Comparison of ENCODE assay signal across 20 mouse cellular contexts in genomic region chr5:92823495-92823894, GRCm38 (mm10).
DNase-seq lines count a peak whose midpoint lies in the region; ATAC-seq and TF ChIP-seq lines count a peak whose summit lies in the region.
"Had no signal": no experiment of that assay in that cellular context is flagged by ENCODE, and none has a peak within 500 bp of the region (broad histone marks: within the 10 kb centered on the region; RNA-seq: fewer than 3 reads in every experiment).

No protein-coding gene starts in this region.

- intact Hi-C loops in heart, postnatal 14 days (cut with DNase I), result no loop called here
- intact Hi-C loops in heart, adult 2 months (cut with DNase I), result no loop called here

- no peak for TF ChIP-seq EP300 in heart, adult 2 months (IDR thresholded peaks at IDR 0.05; ENCODE audit: insufficient read depth, low read depth, low read length)

- no peak overlapping the region for H3K4me2 ChIP-seq in heart, embryonic 11.5 days
- H3K4me2 ChIP-seq in heart, embryonic 15.5 days, result no peak overlapping the region
- H3K4me2 ChIP-seq in intestine, postnatal 0 days (replicated peaks; ENCODE audit: low read depth), result 0 out of 2 replicates have a peak overlapping the region, but pooled peaks have one; percentile 4
- H3K4me2 ChIP-seq: embryonic facial prominence, embryonic 12.5 days; forebrain, embryonic 15.5 days; hindbrain, embryonic 12.5 days had no signal

- H3K4me3 ChIP-seq in heart, embryonic 11.5 days (ENCODE audit: low read depth, low read length), result no peak overlapping the region
- no peak overlapping the region for H3K4me3 ChIP-seq in heart, embryonic 15.5 days
- no peak overlapping the region for H3K4me3 ChIP-seq in heart, adult 2 months
- H3K4me3 ChIP-seq in kidney, adult 2 months (ENCODE audit: insufficient read depth, low read depth, low read length), result no peak overlapping the region
- H3K4me3 ChIP-seq in intestine, postnatal 0 days (ENCODE audit: low read depth, low read length), result no peak overlapping the region
- H3K4me3 ChIP-seq: embryonic facial prominence, embryonic 12.5 days; forebrain, embryonic 15.5 days; hindbrain, embryonic 12.5 days had no signal

- no peaks in the 10 kb centered on the region for H3K9me3 ChIP-seq in heart, embryonic 11.5 days (replicated peaks; ENCODE audit: control insufficient read depth, low read length)
- H3K9me3 ChIP-seq in heart, embryonic 15.5 days (replicated peaks), result no peaks in the 10 kb centered on the region
- H3K9me3 ChIP-seq in intestine, postnatal 0 days (ENCODE audit: control insufficient read depth), result no peaks in the 10 kb centered on the region
- H3K9me3 ChIP-seq: embryonic facial prominence, embryonic 12.5 days; forebrain, embryonic 15.5 days; hindbrain, embryonic 12.5 days had no signal

- TF ChIP-seq POLR2A in heart, adult 2 months (IDR thresholded peaks at IDR 0.05; ENCODE audit: insufficient read depth, low read depth, low read length), result no peak
- TF ChIP-seq POLR2A in kidney, adult 2 months (IDR thresholded peaks at IDR 0.05; ENCODE audit: low read depth, low read length), result no peak

- H3K27ac ChIP-seq in heart, embryonic 11.5 days (ENCODE audit: low read depth, low read length), result 0 out of 2 replicates have a peak overlapping the region, but pooled peaks have one; percentile 2
- H3K27ac ChIP-seq in heart, embryonic 15.5 days, result peak overlapping the region; percentile 78
- no peak overlapping the region for H3K27ac ChIP-seq in heart, adult 2 months
- H3K27ac ChIP-seq in kidney, adult 2 months (ENCODE audit: insufficient read depth, low read depth, low read length), result peak overlapping the region; percentile 32
- peak overlapping the region; percentile 58 for H3K27ac ChIP-seq in intestine, postnatal 0 days (ENCODE audit: low read depth, low read length)
- H3K27ac ChIP-seq: embryonic facial prominence, embryonic 12.5 days; forebrain, embryonic 15.5 days; hindbrain, embryonic 12.5 days had no signal

- no peaks in the 10 kb centered on the region for H3K36me3 ChIP-seq in heart, embryonic 11.5 days (ENCODE audit: control insufficient read depth, insufficient read depth, low read length)
- no peaks in the 10 kb centered on the region for H3K36me3 ChIP-seq in heart, embryonic 15.5 days
- H3K36me3 ChIP-seq in heart, adult 2 months (ENCODE audit: control insufficient read depth, insufficient read depth, low read length), result no peaks in the 10 kb centered on the region; the same call in 1 of the 2 replicates
- no peaks in the 10 kb centered on the region for H3K36me3 ChIP-seq in kidney, adult 2 months (ENCODE audit: control insufficient read depth, insufficient read depth, low read length)
- no peaks in the 10 kb centered on the region for H3K36me3 ChIP-seq in intestine, postnatal 0 days (ENCODE audit: control insufficient read depth, insufficient read depth)
- H3K36me3 ChIP-seq: embryonic facial prominence, embryonic 12.5 days; forebrain, embryonic 15.5 days; hindbrain, embryonic 12.5 days had no signal

- TF ChIP-seq CTCF in heart, adult 2 months (IDR thresholded peaks at IDR 0.05), result no peak
- no peak for TF ChIP-seq CTCF in kidney, adult 2 months (conservative IDR thresholded peaks at IDR 0.05; ENCODE audit: insufficient read depth, insufficient read length, low read depth, low read length)
- TF ChIP-seq CTCF in intestine, postnatal 0 days (IDR thresholded peaks at IDR 0.05; ENCODE audit: low read depth), result no peak

- H3K9ac ChIP-seq in heart, embryonic 11.5 days (ENCODE audit: low read depth, low read length), result no peak overlapping the region
- no peak overlapping the region for H3K9ac ChIP-seq in heart, embryonic 15.5 days
- H3K9ac ChIP-seq in heart, adult 2 months (ENCODE audit: low read depth, low read length), result no peak overlapping the region
- H3K9ac ChIP-seq in intestine, postnatal 0 days (ENCODE audit: low read depth, low read length), result no peak overlapping the region
- H3K9ac ChIP-seq: embryonic facial prominence, embryonic 12.5 days; forebrain, embryonic 15.5 days; hindbrain, embryonic 12.5 days had no signal

- H3K27me3 ChIP-seq in heart, embryonic 11.5 days (ENCODE audit: control insufficient read depth, insufficient read depth, low read length), result no peaks in the 10 kb centered on the region
- no peaks in the 10 kb centered on the region for H3K27me3 ChIP-seq in heart, embryonic 15.5 days
- no peaks in the 10 kb centered on the region for H3K27me3 ChIP-seq in heart, adult 2 months (ENCODE audit: control insufficient read depth, insufficient read depth, low read length)
- H3K27me3 ChIP-seq in kidney, adult 2 months (replicated peaks; ENCODE audit: control insufficient read depth, insufficient read depth, low read length), result no peaks in the 10 kb centered on the region
- no peaks in the 10 kb centered on the region for H3K27me3 ChIP-seq in intestine, postnatal 0 days (replicated peaks; ENCODE audit: control insufficient read depth, insufficient read depth, low read length)
- H3K27me3 ChIP-seq: embryonic facial prominence, embryonic 12.5 days; forebrain, embryonic 15.5 days; hindbrain, embryonic 12.5 days had no signal

- no peak for DNase-seq in heart, postnatal 14 days
- DNase-seq in heart, adult 2 months, result no peak
- peak; percentile 47 for DNase-seq in kidney, adult 2 months
- DNase-seq in kidney, adult 11 months, result no peak
- DNase-seq in frontal cortex, postnatal 36 days (ENCODE audit: low spot score in 2 of 2), result no peak
- DNase-seq: adrenal gland, postnatal 14 days; cerebellum, adult 11-12 months; cerebellum, adult 9-10 months; cerebellum, postnatal 25 days; gastrocnemius, postnatal 10 days; heart, postnatal 4 days had no signal

- H3K4me1 ChIP-seq in heart, embryonic 11.5 days (ENCODE audit: control insufficient read depth, insufficient read depth, low read length), result peaks cover 24% of the 10 kb centered on the region
- H3K4me1 ChIP-seq in heart, embryonic 15.5 days (replicated peaks), result peaks cover 44% of the 10 kb centered on the region
- peaks cover 3% of the 10 kb centered on the region for H3K4me1 ChIP-seq in heart, adult 2 months (ENCODE audit: control insufficient read depth, insufficient read depth, low read length)
- peaks cover 25% of the 10 kb centered on the region for H3K4me1 ChIP-seq in kidney, adult 2 months (ENCODE audit: control insufficient read depth, insufficient read depth, low read length)
- peaks cover 10% of the 10 kb centered on the region; the same call in 1 of the 2 replicates for H3K4me1 ChIP-seq in intestine, postnatal 0 days (replicated peaks; ENCODE audit: control insufficient read depth, insufficient read depth, low read length)
- H3K4me1 ChIP-seq: embryonic facial prominence, embryonic 12.5 days; forebrain, embryonic 15.5 days; hindbrain, embryonic 12.5 days had no signal

- no peaks in the 10 kb centered on the region for H3K79me2 ChIP-seq in heart, adult 2 months (replicated peaks; ENCODE audit: control insufficient read depth, insufficient read depth, low read length)

- WGBS in heart, embryonic 11.5 days (ENCODE audit: insufficient replicate concordance), result 71% methylated on average over 7 of the region's 7 CpGs
- WGBS in heart, embryonic 15.5 days, result 74% methylated on average over 7 of the region's 7 CpGs
- WGBS in heart, adult 2 months, result 75% methylated on average over 7 of the region's 7 CpGs
- WGBS in kidney, adult 2 months, result 44% methylated on average over 7 of the region's 7 CpGs
- WGBS in intestine, postnatal 0 days, result 60% methylated on average over 7 of the region's 7 CpGs

- no peak for ATAC-seq in heart, embryonic 11.5 days (replicated peaks; ENCODE audit: insufficient number of reproducible peaks, low FRiP score, low TSS enrichment)
- ATAC-seq in heart, embryonic 15.5 days (replicated peaks; ENCODE audit: insufficient number of reproducible peaks, insufficient read depth, low FRiP score, low read depth), result no peak
- ATAC-seq in intestine, postnatal 0 days, result no peak
- ATAC-seq: activated CD4-positive, CD25-positive, alpha-beta regulatory T cell, adult 4 months; forebrain, embryonic 15.5 days; hindbrain, embryonic 16.5 days; inflammation-experienced regulatory T-cells, adult 6 months had no signal
